Mouse (Mus musculus) gastrocnemius, postnatal 36 days (tissue): ENCODE data around the gene Tom1l2. TPM values are rescaled to one million over a fixed set of nuclear protein-coding genes. Genes with fewer than 3 reads are reported as not detected.
A peak's percentile ranks its signal among the peaks of the same experiment; 100 is the strongest.

Experiments used
- DNase-seq, 2 experiments: peaks; one replicate each; pipeline ENCODE4 v3.0.0; 2022
- intact Hi-C: fragments of 180-260 bp; cut with DNase I; formaldehyde crosslinking; loops from one replicate; pipeline ENCODE4 v1.15.1; 2025
- microRNA-seq, 2 experiments: library from miRNA; unstranded; fragments of <30 nt; microRNA quantifications; one replicate each; pipeline ENCODE4 v1.2.0; 2021
- total RNA-seq, 2 experiments: library from RNA; stranded (reverse); gene quantifications; 2 replicates each; pipeline ENCODE4 v1.2.3; 2021

Tom1l2 gene
- total RNA-seq, 2 experiments from 2014 or later = 59.4 to 61.5 TPM

DNA sequence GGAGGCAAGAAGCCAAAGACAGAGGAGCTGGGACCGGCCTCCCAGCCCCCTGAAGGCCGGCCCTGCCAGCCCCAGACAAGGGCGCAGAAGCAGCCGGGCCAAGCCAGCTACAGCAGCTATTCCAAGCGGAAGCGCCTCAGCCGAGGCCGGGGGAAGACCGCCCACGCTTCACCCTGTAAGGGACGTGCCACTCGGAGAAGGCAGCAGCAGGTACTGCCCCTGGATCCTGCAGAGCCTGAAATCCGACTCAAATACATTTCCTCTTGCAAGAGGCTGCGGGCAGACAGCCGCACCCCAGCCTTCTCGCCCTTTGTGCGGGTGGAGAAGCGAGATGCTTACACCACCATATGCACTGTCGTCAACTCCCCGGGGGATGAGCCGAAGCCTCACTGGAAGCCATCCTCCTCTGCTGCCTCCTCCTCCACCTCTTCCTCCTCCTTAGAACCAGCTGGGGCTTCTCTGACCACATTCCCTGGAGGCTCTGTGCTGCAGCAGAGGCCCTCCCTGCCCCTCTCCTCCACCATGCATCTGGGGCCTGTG lies 163.1 kb downstream of the Tom1l2 start:
- intact Hi-C loops = no loop called here
- DNase-seq = no peak

DNA sequence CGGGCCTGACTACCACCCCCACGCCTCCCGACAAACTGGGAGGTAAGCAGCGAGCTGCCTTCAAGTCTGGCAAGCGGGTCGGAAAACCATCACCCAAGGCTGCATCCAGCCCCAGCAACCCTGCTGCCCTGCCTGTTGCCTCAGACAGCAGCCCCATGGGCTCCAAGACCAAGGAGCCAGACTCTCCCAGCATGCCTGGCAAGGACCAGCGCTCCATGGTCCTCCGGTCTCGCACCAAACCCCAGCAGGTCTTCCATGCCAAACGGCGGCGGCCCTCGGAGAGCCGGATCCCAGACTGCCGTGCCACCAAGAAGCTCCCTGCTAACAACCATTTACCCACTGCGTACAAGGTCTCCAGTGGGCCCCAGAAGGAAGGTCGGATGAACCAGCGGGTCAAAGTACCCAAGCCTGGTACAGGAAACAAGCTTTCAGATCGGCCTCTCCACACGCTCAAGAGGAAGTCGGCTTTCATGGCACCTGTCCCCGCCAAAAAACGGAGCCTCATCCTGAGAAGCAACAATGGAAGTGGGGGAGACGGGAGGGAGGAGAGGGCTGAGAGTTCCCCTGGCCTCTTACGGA lies 164.3 kb downstream of the Tom1l2 start:
- intact Hi-C loops = no loop called here
- no peak for DNase-seq

DNA sequence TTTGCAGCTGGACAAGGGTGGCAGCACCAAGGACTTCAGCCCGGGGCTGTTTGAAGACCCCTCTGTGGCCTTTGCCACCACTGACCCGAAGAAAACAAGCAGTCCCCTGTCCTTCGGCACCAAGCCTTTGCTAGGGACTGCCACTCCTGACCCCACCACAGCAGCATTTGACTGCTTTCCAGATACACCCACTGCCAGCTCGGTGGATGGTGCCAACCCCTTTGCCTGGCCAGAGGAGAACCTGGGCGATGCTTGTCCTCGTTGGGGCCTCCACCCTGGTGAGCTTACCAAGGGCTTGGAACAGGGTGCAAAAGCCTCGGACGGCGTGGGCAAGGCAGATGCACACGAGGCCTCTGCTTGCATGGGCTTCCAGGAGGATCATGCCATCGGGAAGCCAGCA lies 165.6 kb downstream of the Tom1l2 start:
- DNase-seq = no peak
- intact Hi-C loops = no loop called here

DNA sequence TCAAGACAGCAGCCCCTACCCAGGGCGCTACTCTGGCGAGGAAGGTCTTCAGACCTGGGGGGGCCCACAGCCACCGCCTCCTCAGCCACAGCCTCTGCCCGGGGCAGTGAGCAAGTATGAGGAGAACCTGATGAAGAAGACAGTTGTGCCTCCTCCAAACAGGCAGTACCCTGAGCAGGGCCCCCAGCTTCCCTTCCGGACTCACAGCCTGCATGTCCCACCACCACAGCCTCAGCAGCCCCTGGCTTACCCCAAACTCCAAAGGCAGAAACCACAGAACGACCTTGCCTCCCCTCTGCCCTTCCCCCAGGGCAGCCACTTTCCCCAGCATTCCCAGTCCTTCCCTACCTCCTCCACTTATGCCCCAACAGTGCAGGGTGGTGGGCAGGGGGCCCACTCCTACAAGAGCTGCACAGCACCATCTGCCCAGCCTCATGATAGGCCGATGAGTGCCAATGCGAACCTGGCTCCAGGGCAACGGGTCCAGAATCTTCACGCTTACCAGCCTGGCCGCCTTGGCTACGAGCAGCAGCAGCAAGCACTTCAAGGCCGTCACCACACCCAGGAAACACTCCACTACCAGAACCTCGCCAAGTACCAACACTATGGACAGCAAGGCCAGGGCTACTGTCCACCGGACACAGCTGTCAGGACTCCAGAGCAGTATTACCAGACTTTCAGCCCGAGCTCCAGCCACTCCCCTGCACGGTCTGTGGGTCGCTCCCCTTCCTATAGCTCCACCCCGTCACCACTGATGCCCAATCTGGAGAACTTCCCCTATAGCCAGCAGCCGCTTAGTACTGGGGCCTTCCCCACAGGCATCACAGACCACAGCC lies 167.1 kb downstream of the Tom1l2 start:
- no peak for DNase-seq
- intact Hi-C loops = no loop called here

GRCm38 (mm10) chr11:60184346-60185325 lies 168.1 kb downstream of the Tom1l2 start:
- no peak for DNase-seq
- intact Hi-C loops = no loop called here

GRCm38 (mm10) chr11:60182741-60183140 lies 170.0 kb downstream of the Tom1l2 start:
- DNase-seq = no peak
- intact Hi-C loops = no loop called here

GRCm38 (mm10) chr11:60182116-60182670 lies 170.5 kb downstream of the Tom1l2 start:
- DNase-seq = peak in 1 of 2 experiments; percentile 47
- intact Hi-C loops = no loop called here

DNA sequence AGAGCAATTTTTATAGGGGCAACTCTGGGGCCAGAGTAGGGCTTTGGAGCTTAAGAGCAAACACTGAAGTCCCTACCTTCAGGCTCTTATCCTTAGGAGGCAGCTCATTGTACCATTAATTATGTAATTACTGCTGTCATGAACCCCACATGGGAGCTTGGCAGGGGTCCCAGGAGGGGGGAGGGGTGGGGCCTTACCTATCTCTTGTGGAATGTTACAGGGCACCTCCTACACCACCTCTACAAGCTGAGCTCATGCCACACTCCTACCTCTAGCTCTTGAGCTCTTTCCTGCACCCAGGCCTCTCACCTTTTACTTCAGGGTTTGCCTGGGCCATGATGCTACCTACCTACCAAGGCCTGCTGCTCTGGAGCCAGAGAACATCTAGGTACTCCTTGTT lies 174.2 kb downstream of the Tom1l2 start:
- DNase-seq = no peak
- intact Hi-C loops = loop anchor here (5.0 kb wide), 1 partner anchor 71 kb away; the partner anchor contains the start of gene Rai1

DNA sequence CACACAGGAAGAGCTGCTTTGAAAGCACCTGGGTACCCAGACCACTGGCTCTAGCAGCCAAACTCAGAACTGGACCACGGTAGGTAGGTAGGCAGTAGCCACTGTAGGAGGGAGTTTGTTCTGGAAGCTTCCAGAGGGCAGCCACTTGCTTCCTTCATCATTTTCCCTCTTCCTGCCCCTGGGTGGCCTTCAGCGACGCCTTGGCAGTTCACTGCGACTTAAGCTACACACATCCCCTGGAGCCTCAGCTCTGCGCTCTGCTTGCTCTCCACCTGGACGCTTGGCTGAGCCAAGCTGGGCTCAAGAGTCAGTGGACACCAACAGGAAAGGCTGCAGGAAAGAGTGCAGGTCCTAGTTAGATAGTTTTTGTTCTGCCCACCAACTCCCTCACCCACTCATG lies 174.7 kb downstream of the Tom1l2 start:
- intact Hi-C loops = loop anchor here (5.0 kb wide), 1 partner anchor 71 kb away; the partner anchor contains the start of gene Rai1

GRCm38 (mm10) chr11:60176975-60177657 lies 175.6 kb downstream of the Tom1l2 start:
- intact Hi-C loops = loop anchor here (5.0 kb wide), 1 partner anchor 70 kb away; the partner anchor contains the start of gene Rai1
- DNase-seq = no peak

More for the DNA sequence above, 174.7 kb downstream of the Tom1l2 start:
- no peak for DNase-seq

Small RNA genes within 50 kb of the gene (microRNA-seq; reads per million reads assigned to microRNA genes)
- 0 reads per million in 2 experiments for gene Gm27711
- gene Mir6921 = 0 reads per million in 2 experiments
- 0 to 0.74 reads per million in 2 experiments for gene Mir6922

Other genes starting within 250 kb of the Tom1l2 start
- 10 to 100 TPM; 18.1 to 20.8 TPM for gene Rai1, start 247.9 kb downstream of the Tom1l2 start, total RNA-seq
- 10 to 100 TPM; 18.4 to 21.0 TPM for gene Srebf1, start 130.3 kb downstream of the Tom1l2 start, total RNA-seq
- 1 to 10 TPM; 1.1 to 1.2 TPM for gene Drc3, start 424 bp upstream of the Tom1l2 start, total RNA-seq
- gene Gid4, start 64.2 kb upstream of the Tom1l2 start, total RNA-seq = 10 to 100 TPM; 53.7 to 61.9 TPM
- 10 to 100 TPM; 28.7 to 30.9 TPM for gene Atpaf2, start 65.6 kb upstream of the Tom1l2 start, total RNA-seq
- 10 to 100 TPM; 22.0 to 23.2 TPM for gene Drg2, start 101.7 kb upstream of the Tom1l2 start, total RNA-seq
- not detected for gene Myo15, start 116.4 kb upstream of the Tom1l2 start, total RNA-seq
- gene Alkbh5, start 183.5 kb upstream of the Tom1l2 start, total RNA-seq = 100 to 1,000 TPM; 107 TPM